Mouse (Mus musculus): ENCODE measurements around the gene Ctc1. TPM values are rescaled to one million over a fixed set of nuclear protein-coding genes. Genes with fewer than 3 reads are reported as not detected.

Gene Ctc1
- polyA plus RNA-seq, 1 experiment from 2014 or later = 57.5 TPM

DNA sequence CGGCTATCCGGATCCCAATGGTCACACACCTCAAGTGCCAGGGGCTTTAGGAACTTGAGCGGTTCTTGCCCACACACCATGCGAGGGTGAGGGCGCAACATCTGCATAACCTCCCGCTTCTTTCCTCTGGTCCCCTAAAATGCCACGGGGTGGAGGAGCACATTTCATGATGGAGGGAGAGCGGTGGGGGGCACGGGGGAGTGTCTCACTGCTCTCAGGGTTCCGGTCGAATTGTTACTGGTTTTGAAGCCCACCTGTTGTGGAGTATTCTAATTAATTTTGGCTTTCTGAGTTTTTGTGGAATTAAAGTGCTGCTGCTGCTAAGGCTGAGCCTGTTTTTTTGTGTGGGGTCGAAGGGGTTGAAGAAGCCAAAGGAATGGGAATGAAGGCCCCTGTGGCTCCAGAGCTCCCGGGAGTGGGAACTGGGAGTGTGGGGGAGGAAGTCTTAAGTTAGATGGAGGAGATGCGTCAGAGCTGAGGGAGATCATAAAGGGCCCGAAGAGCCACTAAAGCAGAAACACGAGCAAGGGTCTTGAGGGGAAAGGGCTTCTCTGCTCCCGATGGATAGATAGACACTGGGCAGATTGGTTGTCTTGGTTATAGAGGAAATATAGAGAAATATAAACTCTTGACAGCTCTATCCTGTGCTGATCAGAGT lies 45.7 kb downstream of the Ctc1 start:
- peaks cover 32% of the 10 kb centered on the region for H3K4me1 ChIP-seq (replicated peaks; ENCODE audit: control insufficient read depth, insufficient read depth, low read length)
- DNase-seq (ENCODE audit: low spot score) = no peak
- WGBS = 20% methylated on average over 17 of the region's 17 CpGs

DNA sequence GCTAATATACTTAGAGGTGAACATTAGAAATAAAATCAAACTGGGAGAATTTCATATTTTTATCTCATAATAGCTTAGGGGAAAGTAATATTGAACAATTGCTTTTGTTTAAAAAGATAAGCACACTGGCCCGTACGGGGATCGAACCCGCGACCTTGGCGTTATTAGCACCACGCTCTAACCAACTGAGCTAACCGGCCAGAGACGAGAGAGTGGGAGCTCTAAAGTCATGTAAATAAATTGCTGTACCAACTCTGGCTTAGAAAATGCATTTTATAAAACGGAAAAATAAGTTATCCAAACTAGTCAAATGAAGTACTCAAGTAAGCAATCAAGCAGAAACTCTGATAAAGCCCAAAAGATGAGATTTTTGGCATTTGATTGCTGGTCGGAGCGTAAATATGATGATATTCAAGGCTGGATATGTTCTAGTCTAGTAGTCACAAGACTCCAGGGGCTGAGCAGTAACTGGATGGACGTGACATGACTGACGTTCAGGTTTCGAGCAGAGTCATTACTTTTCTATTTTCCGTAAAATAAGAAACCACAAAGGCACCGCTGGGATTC lies 46.6 kb downstream of the Ctc1 start:
- H3K36me3 ChIP-seq (ENCODE audit: control insufficient read depth, insufficient read depth, low read length) = no peaks in the 10 kb centered on the region
- peak overlapping the region; percentile 4; the same call in 1 of the 2 replicates for H3K27ac ChIP-seq (ENCODE audit: low read depth, low read length)
- no peak for ATAC-seq (replicated peaks; ENCODE audit: low FRiP score)
- peak overlapping the region; percentile 70 for H3K4me3 ChIP-seq (ENCODE audit: low read depth, low read length)
- no peaks in the 10 kb centered on the region for H3K27me3 ChIP-seq (replicated peaks; ENCODE audit: control insufficient read depth, insufficient read depth, low read length)
- peak; percentile 74 for DNase-seq (ENCODE audit: low spot score)
- H3K9ac ChIP-seq (ENCODE audit: low read depth, low read length) = peak overlapping the region; percentile 61; the same call in 1 of the 2 replicates
- under 1% methylated on average over 17 of the region's 17 CpGs for WGBS
- H3K4me2 ChIP-seq = peak overlapping the region; percentile 98
- peaks cover 39% of the 10 kb centered on the region for H3K4me1 ChIP-seq (replicated peaks; ENCODE audit: control insufficient read depth, insufficient read depth, low read length)
- H3K9me3 ChIP-seq (ENCODE audit: control insufficient read depth, low read length) = no peaks in the 10 kb centered on the region

More for the DNA sequence above, 45.7 kb downstream of the Ctc1 start:
- peak overlapping the region; percentile 68 for H3K9ac ChIP-seq (ENCODE audit: low read depth, low read length)
- ATAC-seq (replicated peaks; ENCODE audit: low FRiP score) = no peak
- H3K9me3 ChIP-seq (ENCODE audit: control insufficient read depth, low read length) = no peaks in the 10 kb centered on the region
- no peaks in the 10 kb centered on the region for H3K36me3 ChIP-seq (ENCODE audit: control insufficient read depth, insufficient read depth, low read length)
- peak overlapping the region; percentile 70 for H3K4me3 ChIP-seq (ENCODE audit: low read depth, low read length)
- peak overlapping the region; percentile 98 for H3K4me2 ChIP-seq
- no peak overlapping the region for H3K27ac ChIP-seq (ENCODE audit: low read depth, low read length)
- H3K27me3 ChIP-seq (replicated peaks; ENCODE audit: control insufficient read depth, insufficient read depth, low read length) = no peaks in the 10 kb centered on the region

DNA sequence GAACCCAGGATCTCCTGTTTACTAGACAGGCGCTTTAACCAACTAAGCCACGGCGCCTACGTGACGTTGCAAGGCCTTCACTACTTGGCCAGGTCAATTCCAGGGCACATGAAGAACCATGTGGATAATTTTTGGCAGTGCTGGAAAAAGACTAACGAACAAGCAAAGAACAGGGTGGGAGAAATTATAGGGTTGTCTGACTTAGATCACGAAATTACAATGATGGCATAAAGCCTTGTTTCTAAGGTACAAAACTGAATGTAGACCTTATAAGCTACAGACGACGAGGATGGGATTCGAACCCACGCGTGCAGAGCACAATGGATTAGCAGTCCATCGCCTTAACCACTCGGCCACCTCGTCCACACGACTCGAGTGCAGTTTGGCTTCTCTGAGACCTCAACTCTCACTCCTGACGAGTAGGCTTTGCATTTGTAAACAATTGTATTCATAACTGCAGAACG lies 47.1 kb downstream of the Ctc1 start:
- WGBS = under 1% methylated on average over 19 of the region's 19 CpGs
- Histone ChIP-seq H3K4me2 (peak overlapping the region; percentile 90), H3K9ac (ENCODE audit: low read depth, low read length) (peak overlapping the region; percentile 85)

DNA sequence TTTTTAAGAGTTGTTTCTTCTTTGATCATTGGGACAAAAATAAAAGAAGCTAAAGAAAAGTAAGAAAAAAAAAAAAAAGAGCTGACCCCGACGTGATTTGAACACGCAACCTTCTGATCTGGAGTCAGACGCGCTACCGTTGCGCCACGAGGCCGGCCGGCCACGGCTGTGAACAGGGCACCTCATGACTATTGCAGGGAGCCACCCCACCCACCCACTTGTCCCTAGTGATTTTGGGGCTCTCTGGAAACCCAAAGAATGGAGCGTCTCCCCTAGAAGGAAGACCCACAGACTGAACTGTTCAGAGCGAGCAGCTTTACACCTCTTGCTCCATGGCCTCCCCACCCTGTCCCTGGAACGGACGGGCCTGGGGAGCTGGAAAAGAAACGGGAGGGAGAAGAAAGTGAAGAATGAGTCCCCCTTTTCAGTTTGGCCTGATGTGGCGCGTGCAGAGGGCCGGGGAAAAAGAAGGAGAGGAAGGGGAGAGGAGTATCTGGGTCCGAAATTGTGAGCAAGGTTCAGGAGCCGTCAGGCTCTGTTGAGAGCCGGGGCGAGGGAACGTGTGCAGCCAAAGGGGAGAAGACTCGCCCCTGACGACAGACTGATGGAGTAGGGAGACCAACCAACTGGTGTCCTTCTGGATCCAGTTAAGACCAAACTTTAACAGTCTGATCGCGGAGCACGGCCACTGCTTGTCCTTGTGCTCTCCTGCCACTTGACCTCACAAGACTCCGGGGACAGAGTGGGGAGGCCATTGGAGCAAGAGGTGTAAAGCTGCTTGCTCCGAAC lies 47.9 kb downstream of the Ctc1 start:
- H3K9me3 ChIP-seq (ENCODE audit: control insufficient read depth, low read length) = no peaks in the 10 kb centered on the region
- DNase-seq (ENCODE audit: low spot score) (peak; percentile 93), ATAC-seq (replicated peaks; ENCODE audit: low FRiP score) (peak; percentile 36; the same call in 1 of the 2 replicates)
- peak overlapping the region; percentile 90 for H3K4me2 ChIP-seq
- H3K27ac ChIP-seq (ENCODE audit: low read depth, low read length) = peak overlapping the region; percentile 67
- H3K9ac ChIP-seq (ENCODE audit: low read depth, low read length) = peak overlapping the region; percentile 85
- H3K4me3 ChIP-seq (ENCODE audit: low read depth, low read length) = peak overlapping the region; percentile 70
- peaks cover 35% of the 10 kb centered on the region for H3K4me1 ChIP-seq (replicated peaks; ENCODE audit: control insufficient read depth, insufficient read depth, low read length)
- WGBS = under 1% methylated on average over 31 of the region's 31 CpGs
- no peaks in the 10 kb centered on the region for H3K27me3 ChIP-seq (replicated peaks; ENCODE audit: control insufficient read depth, insufficient read depth, low read length)
- no peaks in the 10 kb centered on the region for H3K36me3 ChIP-seq (ENCODE audit: control insufficient read depth, insufficient read depth, low read length)

More for the DNA sequence above, 47.1 kb downstream of the Ctc1 start:
- H3K27ac ChIP-seq (ENCODE audit: low read depth, low read length) = peak overlapping the region; percentile 44; the same call in 1 of the 2 replicates
- peaks cover 43% of the 10 kb centered on the region for H3K4me1 ChIP-seq (replicated peaks; ENCODE audit: control insufficient read depth, insufficient read depth, low read length)
- H3K27me3 ChIP-seq (replicated peaks; ENCODE audit: control insufficient read depth, insufficient read depth, low read length) = no peaks in the 10 kb centered on the region
- peak; percentile 73 for ATAC-seq (replicated peaks; ENCODE audit: low FRiP score)
- DNase-seq (ENCODE audit: low spot score) = peak; percentile 94
- H3K4me3 ChIP-seq (ENCODE audit: low read depth, low read length) = peak overlapping the region; percentile 70
- no peaks in the 10 kb centered on the region for H3K36me3 ChIP-seq (ENCODE audit: control insufficient read depth, insufficient read depth, low read length)
- H3K9me3 ChIP-seq (ENCODE audit: control insufficient read depth, low read length) = no peaks in the 10 kb centered on the region

DNA sequence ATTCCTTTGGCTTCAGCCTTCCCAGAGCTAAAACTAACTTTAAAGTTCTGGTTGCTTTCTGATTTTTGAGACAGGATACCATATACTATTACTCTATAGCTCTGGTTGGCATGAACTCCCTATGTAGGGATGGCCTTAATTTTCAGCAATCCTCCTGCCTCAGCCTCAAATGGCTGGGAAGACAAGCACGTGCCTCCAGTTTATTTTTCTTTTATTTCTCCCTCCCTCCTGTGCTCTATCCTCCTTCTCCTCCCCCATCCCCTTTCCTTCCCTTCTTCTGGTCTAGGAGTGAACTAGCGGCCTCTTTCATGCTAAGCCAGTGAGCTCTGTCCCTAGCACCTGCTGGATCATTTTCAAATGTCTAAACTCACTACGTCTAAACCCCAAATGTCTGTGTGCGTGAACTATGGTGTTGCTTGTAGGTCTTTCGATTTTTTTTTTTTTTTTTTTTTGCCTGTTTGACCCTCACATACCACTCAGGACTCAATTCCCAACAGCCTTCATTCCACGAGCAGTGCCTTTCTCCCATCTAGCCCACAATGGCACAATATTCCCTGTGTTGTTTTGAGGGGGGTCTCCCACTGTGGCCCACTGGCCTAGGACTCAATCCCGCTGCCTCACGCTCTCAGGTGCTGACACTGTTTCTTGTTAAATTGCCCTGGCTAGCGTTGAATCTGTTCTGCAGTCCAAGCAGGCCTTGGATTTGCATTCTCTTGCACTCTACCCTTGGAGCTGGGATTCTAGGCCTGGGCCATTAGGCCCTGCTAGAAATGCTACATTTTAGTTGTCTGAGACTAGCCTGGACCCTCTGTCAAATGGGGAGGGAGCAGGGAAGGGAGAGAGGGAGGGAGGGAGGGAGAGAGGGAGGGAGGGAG lies 48.8 kb downstream of the Ctc1 start:
- 62% methylated on average over 9 of the region's 9 CpGs for WGBS
- Histone ChIP-seq H3K4me1 (replicated peaks; ENCODE audit: control insufficient read depth, insufficient read depth, low read length) (peaks cover 36% of the 10 kb centered on the region), H3K4me3 (ENCODE audit: low read depth, low read length) (peak overlapping the region; percentile 70), H3K36me3 (ENCODE audit: control insufficient read depth, insufficient read depth, low read length) (no peaks in the 10 kb centered on the region), H3K27me3 (replicated peaks; ENCODE audit: control insufficient read depth, insufficient read depth, low read length) (no peaks in the 10 kb centered on the region), H3K4me2 (peak overlapping the region; percentile 90), H3K27ac (ENCODE audit: low read depth, low read length) (peak overlapping the region; percentile 67; the same call in 1 of the 2 replicates), H3K9ac (ENCODE audit: low read depth, low read length) (peak overlapping the region; percentile 78), H3K9me3 (ENCODE audit: control insufficient read depth, low read length) (no peaks in the 10 kb centered on the region)
- ATAC-seq (replicated peaks; ENCODE audit: low FRiP score) (no peak), DNase-seq (ENCODE audit: low spot score) (no peak)

DNA sequence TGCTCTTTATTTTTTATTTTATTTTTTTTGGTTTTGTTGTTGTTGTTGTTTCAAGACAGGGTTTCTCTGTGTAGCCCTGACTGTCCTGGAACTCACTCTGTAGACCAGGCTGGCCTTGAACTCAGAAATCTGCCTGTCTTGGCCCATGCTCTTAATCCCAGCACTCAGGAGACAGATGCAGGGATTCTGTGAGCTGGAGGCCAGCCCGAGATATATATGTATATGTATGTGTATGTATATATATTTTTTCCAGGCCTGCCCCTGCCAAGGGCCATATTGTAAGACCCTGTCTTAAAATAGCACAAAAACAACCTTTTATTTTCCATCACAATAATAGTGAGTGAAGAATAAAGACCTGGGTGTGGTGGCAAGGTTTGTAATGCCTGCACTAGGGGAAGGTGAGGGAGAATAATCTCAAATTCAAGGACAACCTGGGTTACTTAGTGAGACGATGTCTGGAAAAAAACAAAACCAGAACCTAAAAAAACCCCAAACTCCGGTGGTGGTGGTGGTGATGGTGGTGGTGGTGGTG lies 49.7 kb downstream of the Ctc1 start:
- Histone ChIP-seq H3K27ac (ENCODE audit: low read depth, low read length) (no peak overlapping the region), H3K9me3 (ENCODE audit: control insufficient read depth, low read length) (no peaks in the 10 kb centered on the region), H3K9ac (ENCODE audit: low read depth, low read length) (no peak overlapping the region), H3K4me2 (peak overlapping the region; percentile 88; the same call in 1 of the 2 replicates), H3K4me3 (ENCODE audit: low read depth, low read length) (no peak overlapping the region), H3K36me3 (ENCODE audit: control insufficient read depth, insufficient read depth, low read length) (no peaks in the 10 kb centered on the region), H3K4me1 (replicated peaks; ENCODE audit: control insufficient read depth, insufficient read depth, low read length) (peaks cover 36% of the 10 kb centered on the region), H3K27me3 (replicated peaks; ENCODE audit: control insufficient read depth, insufficient read depth, low read length) (no peaks in the 10 kb centered on the region)
- 61% methylated on average over 3 of the region's 3 CpGs for WGBS
- ATAC-seq (replicated peaks; ENCODE audit: low FRiP score) (no peak), DNase-seq (ENCODE audit: low spot score) (no peak)

DNA sequence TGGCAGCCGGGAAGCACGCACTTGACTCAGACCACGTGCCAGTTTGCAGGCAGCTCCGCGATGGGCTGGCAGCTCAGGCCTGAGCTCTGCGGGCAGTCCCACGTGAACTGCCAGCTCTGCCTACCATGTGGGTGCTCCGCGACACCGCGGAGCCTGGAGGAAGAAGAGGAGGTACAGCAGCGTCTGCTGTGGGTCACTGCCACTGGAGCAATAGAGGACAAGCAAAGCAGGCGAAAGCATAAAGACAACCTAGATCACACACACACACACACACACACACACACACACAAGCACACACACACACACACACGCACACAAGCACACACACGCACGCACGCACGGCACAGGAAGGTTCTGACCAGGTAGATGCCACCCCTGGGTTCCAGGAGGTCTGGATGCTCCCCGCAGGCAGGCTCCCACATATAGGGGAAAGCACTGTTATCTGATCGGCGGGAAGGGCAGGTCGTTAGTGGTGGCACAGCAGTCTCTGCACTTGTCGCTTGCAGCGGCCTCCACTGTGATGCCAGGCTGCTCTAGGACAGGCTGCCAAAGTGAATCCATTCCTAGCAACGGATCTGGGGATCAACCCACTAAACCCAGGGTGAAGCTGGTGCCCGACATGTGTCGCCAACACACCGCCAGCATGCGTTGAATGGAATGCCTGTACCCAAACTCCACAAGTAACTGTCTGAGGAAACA lies 50.6 kb downstream of the Ctc1 start:
- Histone ChIP-seq H3K27ac (ENCODE audit: low read depth, low read length) (peak overlapping the region; percentile 53; the same call in 1 of the 2 replicates), H3K9me3 (ENCODE audit: control insufficient read depth, low read length) (no peaks in the 10 kb centered on the region), H3K4me2 (peak overlapping the region; percentile 88), H3K36me3 (ENCODE audit: control insufficient read depth, insufficient read depth, low read length) (no peaks in the 10 kb centered on the region), H3K27me3 (replicated peaks; ENCODE audit: control insufficient read depth, insufficient read depth, low read length) (no peaks in the 10 kb centered on the region), H3K4me1 (replicated peaks; ENCODE audit: control insufficient read depth, insufficient read depth, low read length) (peaks cover 32% of the 10 kb centered on the region), H3K9ac (ENCODE audit: low read depth, low read length) (peak overlapping the region; percentile 69), H3K4me3 (ENCODE audit: low read depth, low read length) (peak overlapping the region; percentile 53)
- DNase-seq (ENCODE audit: low spot score) (peak; percentile 72), ATAC-seq (replicated peaks; ENCODE audit: low FRiP score) (0 out of 2 replicates have a peak, but pooled peaks have one; percentile 11)
- 7% methylated on average over 29 of the region's 29 CpGs for WGBS
